ENCODE assay signal across 10 mouse cellular contexts in the genomic region with DNA sequence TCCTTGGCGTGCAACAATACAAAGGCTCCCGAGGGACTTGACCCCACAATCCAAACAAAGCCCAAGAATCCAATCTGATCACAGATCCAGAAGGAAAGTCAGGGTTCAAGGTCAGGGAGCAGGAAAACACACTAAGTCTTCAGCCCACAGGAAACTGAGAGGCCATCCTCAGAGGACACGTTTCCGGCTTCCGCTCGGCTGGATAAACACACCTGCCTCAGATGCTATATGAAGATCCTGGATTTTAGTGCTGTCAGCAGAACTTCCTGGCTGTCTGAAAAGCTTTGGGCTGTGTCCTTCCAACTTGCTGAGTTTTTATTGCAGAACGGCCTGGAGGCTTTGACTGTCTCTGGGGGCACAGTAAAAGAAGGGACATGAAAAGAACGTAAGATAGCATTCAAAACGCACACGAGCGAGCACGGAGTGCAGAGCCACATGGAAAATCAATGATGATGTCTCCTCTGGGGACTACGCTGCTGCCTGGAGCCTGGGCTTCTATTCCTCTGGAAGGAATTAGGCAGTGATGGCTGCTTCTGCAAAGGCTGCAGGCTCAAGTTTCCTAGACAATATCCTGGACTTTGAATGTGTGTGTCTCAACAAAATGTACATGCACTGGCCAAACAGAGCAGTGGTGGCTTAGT.
DNase-seq lines count a peak whose midpoint lies in the region; ATAC-seq lines count a peak whose summit lies in the region.
"Had no signal": no experiment of that assay in that cellular context is flagged by ENCODE, and none has a peak within 500 bp of the region (broad histone marks: within the 10 kb centered on the region; RNA-seq: fewer than 3 reads in every experiment).

No protein-coding gene starts in this region.

- H3K27me3 ChIP-seq in lung, embryonic 15.5 days = no peaks in the 10 kb centered on the region
- no peaks in the 10 kb centered on the region for H3K27me3 ChIP-seq in embryonic facial prominence, embryonic 15.5 days
- H3K27me3 ChIP-seq in neural tube, embryonic 13.5 days = no peaks in the 10 kb centered on the region
- H3K27me3 ChIP-seq in forebrain, embryonic 11.5 days (ENCODE audit: control insufficient read depth, insufficient read depth, low read length) = no peaks in the 10 kb centered on the region

- intact Hi-C loops in gastrocnemius, postnatal 36 days (cut with DNase I) = no loop called here

- 52% methylated on average over 13 of the region's 13 CpGs for WGBS in lung, embryonic 15.5 days
- 25% methylated on average over 13 of the region's 13 CpGs for WGBS in embryonic facial prominence, embryonic 15.5 days
- WGBS in neural tube, embryonic 13.5 days = 28% methylated on average over 13 of the region's 13 CpGs
- 70% methylated on average over 13 of the region's 13 CpGs for WGBS in forebrain, embryonic 11.5 days

- peak overlapping the region; percentile 5; the same call in 1 of the 2 replicates for H3K27ac ChIP-seq in lung, embryonic 15.5 days
- H3K27ac ChIP-seq in embryonic facial prominence, embryonic 15.5 days (replicated peaks) = 0 out of 2 replicates have a peak overlapping the region, but pooled peaks have one; percentile 12
- peak overlapping the region; percentile 71 for H3K27ac ChIP-seq in neural tube, embryonic 13.5 days (replicated peaks)
- H3K27ac ChIP-seq in forebrain, embryonic 11.5 days (ENCODE audit: low read depth, low read length) = no peak overlapping the region
- H3K27ac ChIP-seq: stomach, postnatal 0 days had no signal

- no peak overlapping the region for H3K4me2 ChIP-seq in lung, embryonic 15.5 days
- H3K4me2 ChIP-seq in embryonic facial prominence, embryonic 15.5 days (replicated peaks) = peak overlapping the region; percentile 15; the same call in 1 of the 2 replicates
- H3K4me2 ChIP-seq in neural tube, embryonic 13.5 days = no peak overlapping the region
- H3K4me2 ChIP-seq in forebrain, embryonic 11.5 days (ENCODE audit: low read depth, low read length, severe bottlenecking) = no peak overlapping the region

- no peak overlapping the region for H3K9ac ChIP-seq in lung, embryonic 15.5 days
- H3K9ac ChIP-seq in embryonic facial prominence, embryonic 15.5 days = no peak overlapping the region
- H3K9ac ChIP-seq in neural tube, embryonic 13.5 days = no peak overlapping the region
- no peak overlapping the region for H3K9ac ChIP-seq in forebrain, embryonic 11.5 days (ENCODE audit: low read length)

- H3K9me3 ChIP-seq in lung, embryonic 15.5 days = no peaks in the 10 kb centered on the region
- H3K9me3 ChIP-seq in embryonic facial prominence, embryonic 15.5 days (replicated peaks) = no peaks in the 10 kb centered on the region
- H3K9me3 ChIP-seq in neural tube, embryonic 13.5 days = peaks cover 4% of the 10 kb centered on the region; the same call in 1 of the 2 replicates
- no peaks in the 10 kb centered on the region for H3K9me3 ChIP-seq in forebrain, embryonic 11.5 days (ENCODE audit: control insufficient read depth, low read length)

- H3K4me1 ChIP-seq in lung, embryonic 15.5 days = peaks cover 12% of the 10 kb centered on the region; the same call in 1 of the 2 replicates
- peaks cover 10% of the 10 kb centered on the region for H3K4me1 ChIP-seq in embryonic facial prominence, embryonic 15.5 days
- H3K4me1 ChIP-seq in neural tube, embryonic 13.5 days (replicated peaks) = peaks cover 37% of the 10 kb centered on the region
- H3K4me1 ChIP-seq in forebrain, embryonic 11.5 days (replicated peaks; ENCODE audit: control insufficient read depth, insufficient read depth, low read length) = 0 out of 2 replicates have a peak, but pooled peaks cover 2% of the 10 kb centered on the region

- no peaks in the 10 kb centered on the region for H3K36me3 ChIP-seq in lung, embryonic 15.5 days
- no peaks in the 10 kb centered on the region for H3K36me3 ChIP-seq in embryonic facial prominence, embryonic 15.5 days
- no peaks in the 10 kb centered on the region for H3K36me3 ChIP-seq in neural tube, embryonic 13.5 days
- H3K36me3 ChIP-seq in forebrain, embryonic 11.5 days (ENCODE audit: control insufficient read depth, insufficient read depth, low read length) = no peaks in the 10 kb centered on the region

- DNase-seq in lung, postnatal 36 days = no peak
- peak; percentile 67 for DNase-seq in kidney, postnatal 14 days
- DNase-seq in forebrain, embryonic 11.5 days (ENCODE audit: low spot score) = no peak
- DNase-seq in gastrocnemius, postnatal 36 days = no peak
- DNase-seq: cerebellum, adult 11 months had no signal

- H3K4me3 ChIP-seq in lung, embryonic 15.5 days = no peak overlapping the region
- H3K4me3 ChIP-seq in embryonic facial prominence, embryonic 15.5 days (replicated peaks) = no peak overlapping the region
- H3K4me3 ChIP-seq in neural tube, embryonic 13.5 days = no peak overlapping the region
- H3K4me3 ChIP-seq in forebrain, embryonic 11.5 days (ENCODE audit: low read depth, low read length) = no peak overlapping the region

- ATAC-seq in lung, embryonic 15.5 days (ENCODE audit: borderline replicate concordance, extremely low read depth, low FRiP score, low TSS enrichment) = no peak
- no peak for ATAC-seq in embryonic facial prominence, embryonic 15.5 days (ENCODE audit: insufficient number of reproducible peaks, low FRiP score, low TSS enrichment, low read depth)
- ATAC-seq in neural tube, embryonic 13.5 days (ENCODE audit: low read depth) = peak; percentile 24; the same call in 1 of the 2 replicates
- ATAC-seq in forebrain, embryonic 11.5 days (replicated peaks; ENCODE audit: low FRiP score) = no peak
- ATAC-seq in monocyte, adult 5-6 weeks (replicated peaks; ENCODE audit: insufficient number of reproducible peaks, low FRiP score, low TSS enrichment, poor library complexity, severe bottlenecking) = no peak
